Mouse (Mus musculus): ENCODE measurements around the gene Ugt1a5.

Ugt1a5 gene

DNA sequence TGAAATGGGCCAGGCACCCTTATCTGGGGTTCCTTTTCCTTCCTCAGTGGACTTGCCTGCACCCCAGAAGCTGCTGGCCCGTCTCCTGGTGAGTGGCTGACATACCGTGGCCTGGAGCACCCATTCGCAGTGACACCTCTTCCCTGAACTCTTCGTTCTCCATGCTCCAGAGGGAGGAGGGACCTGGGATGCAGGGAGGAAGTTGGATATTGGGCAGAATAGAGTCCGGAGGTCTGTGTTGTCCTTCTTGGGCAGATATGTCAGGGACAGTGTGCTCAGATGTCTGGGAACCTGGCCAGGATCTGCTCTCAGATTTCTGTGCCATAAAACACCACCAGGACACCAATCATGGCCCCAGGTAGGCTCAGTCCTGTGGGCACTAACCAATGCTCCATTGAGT is 74.3 kb downstream of the Ugt1a5 start:
- DNase-seq (ENCODE audit: low spot score in 2 of 2) = no peak

DNA sequence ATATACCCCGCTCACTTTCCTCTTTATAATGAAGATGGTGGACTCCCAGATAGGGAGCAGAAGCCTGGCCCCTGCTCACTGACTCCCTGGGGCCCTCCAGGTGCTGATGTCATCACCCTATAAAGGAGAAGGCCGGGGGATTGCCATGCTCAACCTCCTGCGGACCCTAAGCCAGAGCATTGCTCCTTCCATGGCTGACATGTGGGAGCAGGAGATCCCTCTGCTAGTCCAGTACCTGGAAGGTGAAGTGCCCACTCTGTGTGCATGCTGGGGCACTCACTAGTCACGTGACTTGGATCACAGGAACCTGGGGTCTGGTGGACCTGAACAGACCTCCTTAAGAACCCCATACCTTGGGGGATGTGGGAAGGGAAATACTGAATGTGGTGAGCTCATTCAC is 74.8 kb downstream of the Ugt1a5 start:
- DNase-seq (ENCODE audit: low spot score in 2 of 2) = no peak

DNA sequence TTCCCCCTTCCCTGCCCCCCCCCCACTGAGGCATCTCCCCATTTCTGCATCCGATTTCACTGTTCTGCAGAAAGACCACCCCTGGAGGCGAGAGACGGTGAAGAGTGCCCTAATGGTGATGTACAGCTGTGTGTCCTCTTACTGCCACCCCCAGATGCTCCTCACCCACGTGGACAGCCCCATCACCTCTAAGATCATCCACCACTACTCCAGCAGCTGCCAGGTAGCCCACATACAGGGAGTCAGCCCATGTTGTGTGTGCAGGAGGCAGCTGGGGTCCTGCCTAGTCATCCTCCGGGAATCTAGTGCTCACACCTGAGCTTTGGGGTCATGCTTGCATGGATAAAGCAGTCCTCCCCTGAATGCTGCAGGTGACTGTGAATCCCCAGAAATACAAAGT is 78.0 kb downstream of the Ugt1a5 start:
- no peak for DNase-seq (ENCODE audit: low spot score in 2 of 2)

DNA sequence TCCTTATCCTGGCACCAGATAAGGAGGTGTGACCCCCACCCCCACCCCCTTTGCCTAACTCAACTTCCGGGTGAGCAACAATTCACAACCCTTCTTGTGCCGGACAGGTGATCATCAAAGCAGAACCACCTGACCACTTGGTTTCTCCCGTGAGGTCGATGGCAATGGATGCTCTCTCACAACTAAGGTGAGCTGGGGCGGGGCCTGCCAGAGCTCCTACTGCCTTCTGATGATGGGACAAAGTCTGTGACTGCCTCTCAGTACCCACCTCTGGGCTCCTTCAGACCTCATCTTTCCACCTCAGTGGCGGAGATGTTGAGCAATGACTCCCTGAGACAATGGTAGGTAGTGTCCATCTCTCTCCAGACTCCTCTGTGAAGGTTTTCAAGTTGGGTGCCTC is 80.1 kb downstream of the Ugt1a5 start:
- no peak for DNase-seq (ENCODE audit: low spot score in 2 of 2)

DNA sequence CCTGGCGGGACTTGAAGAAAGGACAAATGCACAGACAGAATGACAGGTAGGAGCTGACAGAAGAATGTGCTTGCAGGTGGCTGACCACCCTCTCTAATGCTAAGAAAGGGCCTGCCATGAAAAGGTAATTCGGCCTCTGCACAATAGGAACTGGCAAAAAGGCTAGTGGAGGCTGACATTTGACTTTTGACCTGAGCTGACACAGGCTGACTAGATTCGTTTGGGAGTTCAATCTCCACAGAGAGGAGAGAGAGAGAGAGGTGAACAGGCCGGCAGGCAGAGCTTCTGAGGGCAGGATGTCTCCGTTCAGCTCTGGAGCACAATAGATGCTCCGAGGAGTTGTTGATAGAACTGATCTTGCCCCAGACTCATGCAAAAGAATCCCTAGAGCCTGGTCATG is 80.6 kb downstream of the Ugt1a5 start:
- DNase-seq (ENCODE audit: low spot score in 2 of 2) = no peak

DNA sequence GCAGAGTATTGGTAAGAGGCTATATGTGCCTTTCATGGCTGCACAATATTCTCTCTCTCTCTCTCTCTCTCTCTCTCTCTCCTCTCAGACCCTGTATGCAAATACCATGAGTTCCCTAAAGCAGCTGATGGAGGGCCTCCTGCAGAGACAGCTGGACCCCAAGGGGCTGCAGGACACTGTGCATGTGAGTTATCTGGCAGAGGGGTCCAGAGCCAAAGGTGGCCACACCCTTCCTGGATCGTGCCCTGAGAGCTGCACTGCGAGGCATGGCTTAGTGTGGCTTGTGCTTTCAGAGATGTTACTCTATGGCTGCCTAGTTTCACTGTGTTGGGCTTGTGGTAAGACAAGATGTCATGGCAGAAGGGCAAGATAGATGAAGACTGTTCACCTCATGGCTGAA is 81.8 kb downstream of the Ugt1a5 start:
- DNase-seq (ENCODE audit: low spot score in 2 of 2) = no peak

DNA sequence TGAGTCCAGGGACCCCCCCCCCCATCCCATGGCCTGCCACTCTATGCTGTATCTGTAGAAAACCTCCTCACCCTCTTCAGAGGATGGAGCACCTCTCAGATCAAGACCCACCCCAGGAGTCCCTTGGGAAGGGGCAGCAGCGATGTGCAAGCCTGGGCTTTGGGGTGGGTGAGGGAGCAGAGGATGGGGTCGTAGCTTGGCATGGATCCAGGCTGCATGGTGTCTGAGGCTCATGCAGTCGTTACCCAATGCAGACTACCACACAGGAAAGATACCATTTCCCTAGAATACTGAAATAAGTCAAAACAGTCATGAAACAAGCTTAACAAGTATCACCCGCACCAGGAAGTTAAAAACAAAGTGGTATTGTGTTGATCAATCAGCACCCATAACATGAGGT is 82.8 kb downstream of the Ugt1a5 start:
- no peak for DNase-seq (ENCODE audit: low spot score in 2 of 2)

DNA sequence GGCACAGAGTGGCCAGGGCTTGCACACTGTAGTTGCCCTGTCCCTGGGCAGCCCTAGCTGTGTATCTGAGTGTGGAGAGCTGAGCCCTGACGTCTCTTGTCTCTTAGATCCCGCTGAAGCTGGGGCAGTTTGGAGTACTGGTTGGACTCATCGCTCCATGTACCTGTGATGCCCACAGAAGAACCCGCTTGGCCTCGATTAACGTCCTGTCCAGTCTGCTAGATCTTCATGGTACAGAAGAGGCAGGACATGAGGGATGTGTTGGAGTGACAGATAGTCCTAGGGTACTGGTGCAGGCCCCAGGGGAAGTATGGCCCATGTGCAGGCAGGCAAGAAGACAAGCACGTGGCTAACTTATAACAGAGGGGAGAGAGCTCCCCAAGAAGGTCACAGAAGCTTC is 83.8 kb downstream of the Ugt1a5 start:
- DNase-seq (ENCODE audit: low spot score in 2 of 2) = no peak

DNA sequence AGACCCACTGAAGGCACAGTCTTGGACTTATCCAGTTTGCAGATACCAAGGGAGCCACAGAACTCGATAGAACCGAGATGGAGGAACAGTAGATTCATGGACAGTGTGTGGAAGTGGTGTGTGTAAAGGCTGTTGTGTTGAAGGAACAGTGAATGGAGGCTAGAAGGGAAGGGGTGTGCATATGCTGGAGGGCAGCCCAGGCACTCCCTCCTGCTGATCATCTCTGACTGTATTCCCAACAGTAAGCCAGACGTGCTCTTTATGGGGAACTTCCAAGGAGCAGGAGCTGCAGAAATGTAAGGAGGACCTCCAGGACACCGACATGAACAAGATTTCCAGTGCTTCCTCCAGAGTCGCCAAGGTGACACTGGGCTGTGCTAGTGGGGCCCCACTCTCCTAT is 84.2 kb downstream of the Ugt1a5 start:
- DNase-seq (ENCODE audit: low spot score in 2 of 2) = no peak

DNA sequence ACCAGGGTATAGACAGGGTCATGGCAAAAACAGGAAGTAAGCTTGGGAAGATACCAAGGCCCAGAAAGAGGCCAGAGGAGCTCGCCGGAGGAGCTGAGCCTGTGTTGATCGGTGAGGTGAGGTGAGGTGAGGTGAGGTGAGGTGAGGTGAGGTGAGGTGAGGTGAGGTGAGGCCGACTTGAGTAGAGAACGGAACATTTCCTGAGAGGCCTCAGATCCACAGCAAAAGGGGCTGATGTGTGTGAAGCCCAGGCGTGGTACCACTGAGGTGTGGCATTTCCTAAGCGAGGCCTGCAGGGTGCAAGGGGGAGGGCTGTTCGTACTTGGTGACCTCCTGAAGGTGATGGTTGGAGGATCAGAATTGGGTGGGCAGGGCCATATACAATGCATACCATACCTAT is 87.3 kb downstream of the Ugt1a5 start:
- no peak for DNase-seq (ENCODE audit: low spot score in 2 of 2)

DNA sequence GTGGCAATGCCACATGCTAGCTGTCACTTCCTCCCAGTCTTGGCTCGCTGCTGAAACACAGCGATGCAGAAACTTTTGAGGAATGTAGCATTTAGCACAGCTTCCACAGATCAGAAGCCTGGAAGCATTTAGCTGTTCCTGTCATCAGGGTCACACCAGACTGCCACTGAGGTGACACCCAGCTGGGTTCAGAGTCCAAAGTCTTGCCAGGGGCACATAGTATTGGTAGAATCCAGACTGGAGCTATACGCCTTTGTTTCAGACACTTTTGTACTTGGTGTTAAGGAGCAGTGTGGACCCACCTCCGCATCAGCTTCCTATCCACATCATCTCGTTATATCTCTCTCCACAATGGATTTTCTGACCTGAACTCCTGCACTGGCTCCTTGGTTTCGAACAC is 87.7 kb downstream of the Ugt1a5 start:
- DNase-seq (ENCODE audit: low spot score in 2 of 2) = no peak

DNA sequence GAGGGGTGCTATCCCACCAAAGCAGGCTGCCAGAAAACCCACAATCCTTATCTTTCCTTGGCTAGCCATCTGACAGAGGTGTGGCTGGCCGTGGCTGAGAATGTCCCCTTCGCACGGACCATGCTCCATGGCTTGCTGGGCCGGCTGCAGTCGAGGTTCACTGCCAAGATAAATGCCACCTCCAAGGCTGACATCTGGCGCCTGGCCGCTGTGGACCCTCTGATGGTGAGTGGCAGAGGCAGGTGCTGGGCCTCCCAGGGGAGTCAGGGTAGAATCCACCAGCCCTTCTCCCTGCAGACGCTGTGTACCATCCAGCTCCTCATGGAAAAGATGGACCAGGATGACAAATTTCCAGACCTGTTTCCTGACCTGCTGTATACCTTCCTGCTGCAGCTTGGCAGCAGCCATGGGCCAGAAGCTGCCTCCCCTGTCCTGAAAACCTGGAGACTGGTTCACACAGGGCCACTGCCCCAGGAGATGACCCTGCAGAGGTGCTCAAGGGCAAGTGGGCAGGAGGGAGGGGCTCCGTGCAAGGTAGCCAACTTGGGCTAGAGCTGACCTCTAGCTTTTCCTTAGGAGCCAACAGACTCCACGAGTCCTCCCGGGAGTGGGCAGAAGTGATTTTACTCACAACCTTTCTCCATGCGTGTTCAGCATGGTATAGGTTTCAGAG is 89.1 kb downstream of the Ugt1a5 start:
- no peak for DNase-seq (ENCODE audit: low spot score in 2 of 2)

DNA sequence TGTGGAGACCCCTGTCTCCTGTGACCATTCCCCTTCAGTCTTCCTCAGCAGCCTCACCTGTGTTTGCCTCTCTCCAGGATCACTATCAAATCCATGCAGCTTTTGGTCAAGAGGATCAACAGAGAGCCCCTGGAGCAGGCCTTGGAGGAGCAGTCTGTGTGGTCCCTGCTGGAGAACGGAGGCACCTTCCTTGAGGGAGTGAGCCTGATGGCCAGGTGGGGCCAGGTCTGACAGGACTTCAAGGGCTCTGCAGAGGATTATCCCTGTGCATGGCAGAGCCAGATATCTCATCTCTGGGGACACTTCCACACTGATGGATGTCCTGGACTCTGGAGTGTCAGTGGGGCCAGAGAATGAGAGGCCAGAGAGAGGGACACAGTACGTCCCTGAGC is 89.7 kb downstream of the Ugt1a5 start:
- DNase-seq (ENCODE audit: low spot score in 2 of 2) = no peak

DNA sequence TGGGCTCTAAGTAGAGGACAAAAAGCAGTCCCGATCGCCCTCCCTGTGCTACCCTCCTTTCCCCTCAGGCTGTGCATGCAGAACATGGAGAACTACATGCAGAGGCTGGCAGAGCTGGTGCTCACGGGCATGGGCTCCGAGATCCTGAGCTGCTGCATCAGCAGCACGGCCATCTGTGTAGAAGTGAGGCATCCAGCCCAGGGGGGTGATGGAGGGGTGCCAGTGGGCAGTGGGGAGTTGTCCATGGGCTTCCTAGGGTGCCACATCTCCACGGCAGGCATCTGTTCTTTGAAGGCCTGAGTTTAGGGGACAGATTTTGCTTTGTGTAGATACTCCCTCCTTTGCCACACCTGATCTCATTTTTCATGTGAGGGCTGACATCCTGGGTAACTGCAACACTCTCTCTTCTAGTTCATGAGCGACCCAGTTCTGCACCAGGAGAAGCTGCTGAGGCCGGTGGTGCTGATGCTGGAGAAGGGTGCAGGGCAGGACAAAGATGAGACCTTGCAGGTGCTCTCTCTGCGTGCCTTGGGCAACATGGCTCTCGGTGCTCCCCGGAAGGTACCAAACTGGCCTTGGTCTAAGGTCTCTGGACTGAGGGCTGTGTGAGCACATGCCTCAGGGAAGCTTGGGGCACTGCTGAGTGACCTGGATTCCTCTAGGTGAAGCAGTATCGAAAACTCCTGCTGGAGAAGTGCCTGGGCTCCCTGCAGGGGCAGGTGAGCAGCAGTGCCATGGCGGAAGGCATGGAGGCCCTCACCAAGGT is 90.4 kb downstream of the Ugt1a5 start:
- DNase-seq (ENCODE audit: low spot score in 2 of 2) = no peak

DNA sequence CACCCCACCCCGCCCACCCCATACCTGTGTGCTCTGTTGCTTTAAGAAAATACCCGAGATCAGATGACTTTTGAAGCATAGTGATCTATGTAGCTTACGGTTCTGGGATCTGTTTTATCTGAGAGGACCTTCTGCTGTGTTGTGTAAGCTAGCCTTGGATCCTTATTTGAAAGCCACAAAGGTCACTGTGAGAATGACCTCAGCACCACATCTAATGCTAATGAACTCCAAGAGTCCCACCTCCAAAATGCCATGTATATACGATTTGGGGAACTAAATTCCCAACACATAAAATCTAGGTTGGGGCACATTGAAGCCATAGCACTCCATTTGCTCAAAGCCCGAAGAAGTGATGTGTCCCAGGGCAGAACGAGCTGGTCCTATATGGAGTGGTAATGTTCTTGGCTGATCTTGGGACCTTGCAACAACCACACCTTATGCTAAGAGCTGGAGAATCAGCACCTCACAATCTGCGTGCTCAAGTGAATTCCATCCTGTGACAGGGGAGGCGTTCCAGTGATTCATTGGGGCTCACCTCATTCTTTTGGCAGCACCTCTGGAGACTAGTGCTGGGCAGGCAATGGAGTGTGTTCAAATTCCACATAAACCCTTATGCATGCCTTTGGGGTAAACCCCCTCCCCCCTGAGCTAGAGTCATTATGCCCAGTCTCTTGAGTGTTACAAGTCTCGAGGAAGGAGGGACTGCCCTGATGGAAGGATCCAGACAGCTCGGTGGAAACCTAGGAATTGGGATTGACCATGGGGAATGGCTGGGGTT is 91.3 kb downstream of the Ugt1a5 start:
- DNase-seq (ENCODE audit: low spot score in 2 of 2) = no peak

DNA sequence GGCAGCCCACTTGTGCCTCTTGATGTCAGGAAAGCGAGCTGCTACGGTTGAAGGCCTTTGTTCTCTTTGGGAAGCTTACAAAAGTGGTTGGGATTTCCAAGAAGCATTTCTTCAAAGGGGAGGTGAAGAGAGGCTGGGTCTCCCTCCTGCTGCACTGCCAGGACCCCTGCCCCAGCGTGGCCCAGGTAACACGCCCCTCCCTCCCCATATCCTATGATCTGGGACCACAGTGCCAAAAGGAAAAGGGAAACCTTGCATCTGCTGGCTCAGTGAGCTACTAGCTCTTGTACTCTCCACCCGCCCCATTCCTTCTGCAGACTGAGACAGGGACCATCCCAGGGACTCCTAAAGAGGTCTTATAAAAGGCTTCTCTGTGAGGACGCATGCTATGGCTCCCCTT is 91.9 kb downstream of the Ugt1a5 start:
- DNase-seq (ENCODE audit: low spot score in 2 of 2) = no peak

DNA sequence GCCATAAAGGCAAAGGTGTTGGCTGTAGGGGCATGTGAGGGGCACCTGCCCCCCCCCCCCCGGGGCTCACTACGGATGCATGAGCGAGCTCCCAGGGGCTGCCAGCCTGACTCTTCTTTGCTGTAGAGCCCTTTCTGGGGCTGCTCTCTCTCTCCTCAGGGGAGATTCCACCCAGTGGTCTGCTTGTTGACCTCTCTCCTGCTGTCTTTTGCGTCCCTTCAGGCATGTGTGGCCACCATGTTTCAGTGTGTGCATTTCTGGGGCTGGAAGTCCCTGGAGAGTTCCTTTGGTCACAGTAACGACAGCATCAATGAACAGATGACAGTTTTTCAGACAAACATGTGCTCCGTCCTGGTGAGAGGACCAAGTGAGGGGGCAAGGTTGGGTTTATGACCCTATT is 92.5 kb downstream of the Ugt1a5 start:
- DNase-seq (ENCODE audit: low spot score in 2 of 2) = no peak

DNA sequence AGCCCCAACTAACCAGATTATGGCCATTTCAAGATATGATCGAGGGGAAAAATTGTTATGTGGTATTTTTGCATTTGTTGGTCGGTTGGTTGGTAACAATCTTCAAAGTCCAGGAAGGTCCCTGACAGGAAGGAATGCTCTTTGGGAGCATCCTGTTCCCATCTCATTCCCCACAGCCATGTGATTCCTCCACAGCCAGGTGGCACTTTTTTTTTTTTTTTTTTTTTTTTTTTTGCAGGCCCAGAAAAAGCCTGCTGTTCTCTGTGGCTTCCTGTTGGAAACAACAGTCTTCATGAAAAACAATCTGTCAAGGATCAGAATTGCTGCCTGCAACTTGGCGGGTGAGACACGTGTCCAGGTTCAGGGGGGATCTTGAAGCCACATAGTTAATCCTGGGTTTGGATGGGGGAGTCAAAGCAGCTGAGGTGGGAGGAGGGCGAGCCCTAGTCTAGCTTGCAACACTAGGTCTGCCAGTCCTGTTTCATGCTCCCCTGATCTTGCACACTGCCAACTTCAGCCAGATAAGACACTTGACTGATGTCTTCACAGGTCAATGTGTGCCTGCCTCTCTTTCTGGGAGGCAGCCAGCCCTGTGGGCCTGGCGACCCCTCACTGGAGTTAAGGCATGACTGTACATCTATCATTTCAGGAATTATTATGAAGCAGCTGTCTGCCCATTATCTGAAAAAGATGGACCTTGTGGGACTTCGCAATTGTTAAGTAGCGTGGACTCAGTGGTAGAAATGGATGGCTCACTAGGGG is 93.2 kb downstream of the Ugt1a5 start:
- no peak for DNase-seq (ENCODE audit: low spot score in 2 of 2)

DNA sequence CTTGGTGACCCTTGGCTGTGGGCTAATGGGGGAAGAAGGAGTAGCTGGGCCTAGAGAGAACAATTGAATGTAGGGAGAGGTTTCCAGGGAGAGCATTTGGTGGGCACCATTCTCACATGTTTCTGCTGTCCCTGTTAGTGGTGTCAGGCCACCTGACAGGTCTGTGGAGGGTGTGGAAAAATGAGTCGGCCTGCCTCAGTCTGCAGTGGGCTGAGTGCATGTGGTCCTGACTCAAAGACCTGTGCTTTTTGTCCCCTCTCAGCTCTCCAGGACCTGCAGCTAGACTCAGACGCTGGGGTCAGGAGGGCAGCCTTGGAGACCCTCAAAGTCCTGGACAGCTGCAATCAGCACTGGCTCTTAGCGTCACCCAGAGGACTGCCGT is 93.8 kb downstream of the Ugt1a5 start:
- no peak for DNase-seq (ENCODE audit: low spot score in 2 of 2)

DNA sequence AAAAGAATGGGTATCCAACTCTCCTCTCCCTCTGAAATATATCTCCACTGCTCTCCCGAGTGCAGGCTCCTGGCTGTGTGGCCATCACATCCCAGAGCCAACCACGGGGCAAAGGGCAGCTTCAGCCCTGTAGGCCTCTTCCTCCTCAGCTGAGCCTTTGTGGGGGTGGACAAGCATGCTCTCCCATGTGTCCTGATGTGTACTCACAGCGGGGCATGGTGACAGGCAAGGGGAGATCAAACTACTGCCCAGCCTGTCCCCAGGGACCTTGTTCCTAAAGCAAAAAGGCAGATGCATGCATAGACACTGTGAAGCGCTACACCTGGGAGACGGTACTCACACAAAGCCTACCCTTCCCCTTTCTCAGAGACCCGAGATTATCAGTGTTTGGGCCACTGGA is 94.3 kb downstream of the Ugt1a5 start:
- no peak for DNase-seq (ENCODE audit: low spot score in 2 of 2)

DNA sequence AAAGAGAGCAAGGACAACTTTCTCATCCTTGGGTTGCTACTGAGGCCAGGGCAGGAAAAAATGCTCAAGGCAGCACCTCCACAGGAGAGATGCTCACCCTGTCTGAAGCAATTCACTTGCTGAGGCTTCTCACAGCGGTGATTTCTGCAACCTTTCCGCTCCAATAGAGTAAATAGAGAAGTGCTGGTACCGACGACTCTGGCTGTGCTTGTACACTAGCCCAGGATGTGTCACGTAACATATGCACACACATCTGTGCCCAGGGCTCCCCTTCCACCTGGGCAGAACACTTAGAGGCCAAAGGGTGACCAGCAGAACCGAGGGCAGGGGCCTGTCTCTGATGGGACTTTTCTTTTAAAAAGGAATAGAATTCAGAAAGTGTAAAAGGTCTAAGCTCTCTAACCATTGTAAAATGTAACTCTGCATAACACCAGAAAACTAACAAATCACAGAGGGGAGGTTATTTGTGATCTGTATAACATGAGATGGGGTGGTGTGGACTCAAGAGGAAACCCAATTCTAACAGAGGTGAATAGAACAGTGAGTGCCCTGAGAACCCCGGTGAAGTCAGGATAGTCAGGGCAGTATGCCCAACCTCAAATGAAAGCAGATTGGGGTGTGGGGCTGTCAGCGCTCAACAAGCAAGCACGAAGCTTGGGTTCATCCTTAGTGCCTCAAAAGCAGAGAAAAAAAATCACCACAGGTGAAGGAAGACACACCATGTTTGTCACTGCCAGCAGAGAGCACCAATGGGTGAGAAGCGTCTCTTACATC is 95.0 kb downstream of the Ugt1a5 start:
- DNase-seq (ENCODE audit: low spot score in 2 of 2) = no peak

DNA sequence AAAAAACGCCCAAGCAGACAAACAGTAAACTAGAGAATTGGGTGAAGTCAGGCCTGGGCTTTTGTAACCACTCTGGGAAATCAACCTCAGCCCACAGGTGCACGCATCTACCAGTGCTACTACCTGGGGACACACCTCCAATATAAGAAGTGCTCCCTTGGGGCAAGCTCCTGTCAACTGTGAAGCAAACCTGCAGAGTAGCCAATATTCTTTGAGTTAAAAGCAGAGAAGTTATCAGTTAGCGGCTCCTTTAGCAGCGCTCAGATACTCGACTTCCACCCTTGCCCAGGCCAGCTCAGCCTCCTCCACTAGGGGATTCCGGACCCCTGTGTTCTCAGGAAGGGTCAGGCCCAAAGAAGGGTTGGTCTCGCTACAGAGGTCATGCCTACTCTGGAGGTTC is 95.9 kb downstream of the Ugt1a5 start:
- DNase-seq (ENCODE audit: low spot score in 2 of 2) = no peak
